Mouse (Mus musculus): ENCODE measurements around the gene Bend5. TPM values are rescaled to one million over a fixed set of nuclear protein-coding genes. Genes with fewer than 3 reads are reported as not detected.

Bend5 gene
- polyA plus RNA-seq, 1 experiment = 12.0 TPM

DNA sequence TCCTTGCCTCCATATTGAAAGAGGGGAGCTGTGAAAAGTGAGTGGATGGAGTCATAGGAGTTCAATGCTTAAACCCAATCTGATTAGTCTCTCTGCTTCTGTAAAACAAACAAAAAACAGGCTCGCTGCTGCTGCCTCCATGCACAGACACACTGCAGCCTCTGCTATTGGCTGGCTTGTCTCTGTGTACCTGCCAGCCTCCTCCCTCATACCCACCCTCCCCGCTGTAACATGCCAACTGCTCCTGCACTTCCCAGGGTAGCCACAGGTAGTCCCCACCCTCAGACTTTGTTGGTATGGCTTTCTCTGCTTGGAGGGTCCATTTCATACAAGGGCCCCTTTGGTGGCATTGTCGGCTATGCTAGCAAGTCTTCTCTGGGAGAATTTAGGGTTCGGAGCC, 62.7 kb downstream of the Bend5 start:
- no peak for DNase-seq (ENCODE audit: extremely low spot score in 1 of 2, low spot score in 1 of 2)

DNA sequence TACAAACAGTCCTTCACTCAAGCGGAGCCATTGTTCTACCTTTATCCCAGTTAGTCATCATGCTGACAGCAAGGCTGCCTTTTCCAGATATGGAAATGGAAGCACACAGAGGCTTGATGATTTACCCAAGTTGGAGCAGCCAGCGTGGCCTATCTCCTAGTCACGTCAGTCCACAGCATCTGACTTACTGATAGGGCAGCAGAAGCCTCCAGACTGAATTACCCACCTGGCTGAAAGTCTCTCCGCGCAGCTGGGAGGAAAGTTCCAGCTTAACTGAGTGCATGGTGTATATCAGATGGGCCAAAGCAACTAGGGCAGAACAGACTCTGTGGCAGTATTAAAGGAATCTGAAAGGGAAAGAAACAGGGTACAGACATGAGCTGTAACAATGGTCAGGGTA, 68.7 kb downstream of the Bend5 start:
- DNase-seq (ENCODE audit: extremely low spot score in 1 of 2, low spot score in 1 of 2) = no peak

DNA sequence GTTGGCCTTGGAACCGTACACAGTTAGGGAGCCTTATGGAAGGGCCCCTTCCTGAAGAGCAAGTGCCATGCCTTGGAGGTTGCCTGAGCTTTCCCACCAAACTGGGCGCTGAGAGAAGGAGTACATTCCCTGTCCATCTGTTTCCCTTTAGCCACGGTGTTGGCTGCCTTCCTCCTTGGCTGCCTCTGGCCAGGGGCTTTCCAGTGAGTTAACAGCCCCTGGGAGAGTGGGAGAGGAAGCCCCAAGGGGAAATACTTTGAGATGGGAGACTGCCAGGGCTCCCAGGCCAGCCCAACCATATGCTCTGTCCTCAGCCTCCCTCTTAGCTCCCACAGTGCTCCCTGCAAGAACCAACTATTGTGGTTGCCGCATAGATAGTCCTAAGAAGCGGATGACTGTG, 70.4 kb downstream of the Bend5 start:
- no peak for DNase-seq (ENCODE audit: extremely low spot score in 1 of 2, low spot score in 1 of 2)

DNA sequence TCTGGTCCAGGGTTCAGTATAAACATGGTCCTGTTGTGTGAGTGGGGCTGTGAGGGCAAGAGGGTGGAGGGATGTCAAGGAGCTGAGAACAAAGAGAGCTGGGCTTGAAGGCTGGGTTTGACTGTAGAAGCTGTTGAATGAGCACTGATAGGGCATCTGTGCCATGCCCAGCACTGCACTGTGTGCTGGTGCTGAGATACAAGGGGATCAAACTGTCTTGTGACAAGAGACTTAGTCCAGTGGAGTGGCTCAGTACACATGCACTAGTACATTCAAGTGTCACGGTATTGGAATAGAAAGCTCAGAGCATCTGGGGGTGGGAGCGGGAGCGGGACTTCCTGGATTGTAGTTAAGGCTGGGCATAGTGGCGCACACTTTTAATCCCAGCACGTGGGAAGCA, 71.4 kb downstream of the Bend5 start:
- DNase-seq (ENCODE audit: extremely low spot score in 1 of 2, low spot score in 1 of 2) = no peak

DNA sequence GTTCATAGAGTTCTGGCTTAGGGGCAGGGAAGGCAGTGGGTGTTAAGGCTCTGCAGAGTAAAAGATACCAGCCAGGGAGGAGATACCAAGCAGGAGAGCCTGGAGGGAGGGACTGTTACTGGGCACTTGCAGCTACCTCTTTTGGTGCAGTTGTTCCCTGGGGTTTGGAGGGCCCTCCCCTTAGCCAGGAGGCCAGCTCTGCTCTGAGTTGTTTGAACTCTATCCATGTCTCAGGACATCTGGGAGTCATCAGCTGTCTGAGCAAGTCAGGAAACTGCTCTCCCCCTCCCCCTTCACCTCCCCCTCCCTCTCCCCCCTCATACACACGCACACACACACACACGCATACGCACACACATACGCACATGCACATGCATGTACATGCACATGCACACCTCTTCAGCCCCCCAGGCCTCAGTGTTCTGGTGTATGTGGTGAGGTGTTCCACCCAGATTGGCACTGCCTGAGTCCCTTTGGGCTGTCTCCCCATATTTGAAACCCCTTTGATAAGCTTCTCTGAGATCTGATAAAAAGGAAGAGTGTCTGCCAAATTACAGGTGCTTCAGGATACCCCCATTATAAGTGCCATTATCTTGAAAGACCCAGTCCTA, 72.5 kb downstream of the Bend5 start:
- no peak for DNase-seq (ENCODE audit: extremely low spot score in 1 of 2, low spot score in 1 of 2)

DNA sequence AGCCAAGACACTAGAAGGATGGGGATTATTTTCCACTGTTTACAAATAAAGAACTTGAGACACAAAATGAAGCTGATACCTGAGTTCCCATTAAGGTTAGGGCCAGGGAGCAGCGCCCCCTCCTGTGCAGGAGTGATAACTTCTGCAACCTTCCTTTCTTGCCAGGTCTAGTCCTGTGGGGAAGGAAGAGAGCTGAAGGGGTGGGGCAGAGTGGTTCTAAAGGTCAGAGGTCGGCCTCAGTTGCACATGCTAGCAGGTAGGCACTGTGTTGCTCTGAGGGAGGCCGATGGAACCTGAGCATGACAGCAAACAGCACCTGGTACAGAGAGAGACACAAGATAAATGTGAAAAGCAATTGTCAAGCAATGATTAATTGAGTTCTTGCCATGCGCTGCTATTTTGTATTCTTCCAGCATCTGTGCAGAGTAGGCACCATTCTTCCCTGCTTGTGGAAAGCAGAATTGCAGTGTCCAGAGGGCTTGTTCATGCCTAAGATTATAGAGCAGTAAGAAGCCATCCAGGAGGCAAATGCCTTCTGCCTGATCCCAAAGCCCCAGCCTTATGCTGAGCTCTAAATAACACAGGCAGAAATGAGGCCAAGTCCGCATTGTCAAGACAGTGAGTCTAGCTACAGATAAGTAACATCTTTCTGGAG, 79.1 kb downstream of the Bend5 start:
- DNase-seq (ENCODE audit: extremely low spot score in 1 of 2, low spot score in 1 of 2) = no peak

DNA sequence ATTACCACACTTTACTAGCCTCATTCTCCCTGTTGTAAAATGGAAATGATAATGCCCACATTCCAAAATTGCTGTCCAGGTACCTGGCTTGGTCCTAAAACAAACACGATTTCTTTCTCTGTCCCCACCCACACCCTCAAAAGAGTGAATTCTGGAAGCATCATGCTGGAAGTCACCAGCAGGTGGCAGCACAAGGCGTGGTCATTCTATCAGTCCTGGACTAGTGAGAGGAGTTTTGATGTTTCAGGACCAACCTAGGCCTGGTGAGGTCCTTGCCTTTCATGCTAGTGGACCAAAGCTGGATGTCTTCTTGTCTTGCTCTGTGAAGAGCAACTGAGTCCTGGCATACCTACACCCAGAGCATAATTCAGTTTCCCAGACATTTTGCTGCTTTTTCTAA, 81.1 kb downstream of the Bend5 start:
- peak; percentile 39 to 90 for DNase-seq (ENCODE audit: extremely low spot score in 1 of 2, low spot score in 1 of 2)

DNA sequence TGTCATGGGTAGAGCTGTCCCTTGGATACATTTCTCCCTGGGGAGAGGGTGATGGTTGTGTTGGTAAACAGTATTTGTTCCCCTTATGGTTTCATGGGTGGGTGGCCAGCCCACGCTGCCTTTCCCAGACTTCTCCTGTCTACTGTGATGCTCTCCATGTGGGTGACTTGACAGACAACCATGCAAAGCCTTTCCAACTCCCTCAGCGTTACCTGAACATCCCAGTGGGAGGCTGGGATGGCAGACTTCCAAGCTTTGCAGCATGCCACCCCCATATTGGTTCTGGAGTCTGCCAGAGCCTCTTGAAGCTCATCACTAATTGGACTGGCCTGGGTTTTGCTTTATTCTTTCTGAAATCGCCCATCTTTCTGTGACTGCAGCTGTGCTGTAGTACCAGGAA, 83.9 kb downstream of the Bend5 start:
- DNase-seq (ENCODE audit: extremely low spot score in 1 of 2, low spot score in 1 of 2) = peak; percentile 78 to 87

DNA sequence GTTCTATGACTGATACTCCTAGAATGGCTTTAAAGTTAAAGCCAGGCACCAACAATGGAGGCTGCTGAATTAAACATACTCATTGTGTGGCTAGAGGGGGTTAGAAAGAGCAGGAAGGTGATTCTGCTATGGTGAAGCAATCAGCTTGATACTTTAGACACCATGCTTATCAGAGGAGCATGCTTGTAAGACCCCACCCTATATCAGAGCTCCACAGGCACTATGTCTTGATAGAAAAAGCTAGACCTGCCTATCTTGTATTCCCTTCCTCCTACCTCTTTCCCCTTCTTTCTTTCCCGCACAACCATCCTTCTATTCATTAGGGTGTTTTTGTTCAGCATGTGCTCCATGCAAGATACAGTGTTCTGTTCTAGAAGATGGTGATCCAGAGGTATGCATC, 86.6 kb downstream of the Bend5 start:
- DNase-seq (ENCODE audit: extremely low spot score in 1 of 2, low spot score in 1 of 2) = no peak

DNA sequence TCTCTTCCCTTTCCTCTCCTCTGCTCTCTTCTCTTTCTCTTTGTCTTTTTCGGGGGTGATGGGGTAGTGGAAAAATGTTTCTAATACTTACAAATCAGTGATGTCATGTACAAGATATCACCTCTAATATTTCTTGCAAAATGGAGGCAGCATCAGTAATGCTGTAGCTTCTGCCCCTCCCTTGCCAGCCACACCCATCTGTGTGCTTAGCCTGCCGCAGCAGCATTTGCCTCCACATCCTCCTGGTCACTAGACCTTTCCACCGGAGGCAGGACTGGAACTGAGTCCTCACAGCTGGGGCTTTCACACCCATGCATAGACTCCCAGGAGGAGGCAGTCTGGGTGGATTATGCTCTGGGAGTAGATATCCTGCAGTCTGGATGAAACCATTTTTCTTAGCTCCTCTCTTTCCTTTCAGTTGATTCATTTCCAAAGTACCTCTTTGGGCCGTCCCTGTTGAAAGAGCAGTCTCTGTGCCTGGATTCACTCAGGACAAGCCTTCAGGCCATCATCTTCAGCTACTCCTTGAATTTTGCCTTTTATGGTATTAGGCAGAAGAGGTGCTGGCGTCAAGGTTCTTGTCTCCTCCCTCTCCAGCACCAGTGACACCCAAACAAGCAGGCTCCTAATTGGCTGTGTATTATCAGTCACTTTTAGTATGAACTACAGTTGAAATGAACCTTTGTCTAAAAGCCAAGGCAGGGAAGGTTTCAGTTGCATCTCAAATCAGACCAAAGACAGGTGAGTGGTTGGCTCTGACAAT, 88.3 kb downstream of the Bend5 start:
- no peak for DNase-seq (ENCODE audit: extremely low spot score in 1 of 2, low spot score in 1 of 2)

DNA sequence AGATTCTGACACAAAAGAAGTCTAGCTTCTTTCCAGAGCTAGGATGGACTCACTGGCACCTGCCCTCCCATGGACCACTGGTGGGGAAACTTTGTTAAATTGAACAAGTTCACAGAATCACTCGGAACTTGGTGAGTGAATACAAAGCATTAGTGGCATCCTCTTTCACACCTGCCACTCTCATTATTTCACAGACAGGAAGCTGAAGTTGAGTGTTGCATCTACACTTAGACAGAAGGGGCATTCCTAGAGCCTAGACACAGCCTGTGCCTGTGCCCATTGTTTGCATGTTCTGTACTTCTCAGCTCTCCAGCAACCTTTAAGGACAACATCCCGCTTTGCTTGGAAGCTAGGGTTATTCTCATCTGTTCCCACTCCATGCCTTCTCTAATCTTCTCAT, 90.1 kb downstream of the Bend5 start:
- DNase-seq (ENCODE audit: extremely low spot score in 1 of 2, low spot score in 1 of 2) = no peak
